Mouse (Mus musculus): Measurements from ENCODE around the gene Mrrf. TPM values are rescaled to one million over a fixed set of nuclear protein-coding genes. Genes with fewer than 3 reads are reported as not detected.

The Mrrf gene
- polyA plus RNA-seq, 1 experiment from 2014 or later: 30.8 TPM

Other genes starting within 250 kb of the Mrrf start
- 1.9 and 3.0 TPM in 2 replicates for gene Ttll11, start 156.5 kb upstream of the Mrrf start, polyA plus RNA-seq (2014; fragmentation: Nextera tagmentation; extraction: Ambion mirVana)
- gene Ndufa8, start 87.0 kb upstream of the Mrrf start, polyA plus RNA-seq (2014; fragmentation: Nextera tagmentation; extraction: Ambion mirVana): 184 and 186 TPM in 2 replicates
- 0.33 TPM in 1 of 2 replicates, not detected in the other for gene Morn5, start 86.9 kb upstream of the Mrrf start, polyA plus RNA-seq (2014; fragmentation: Nextera tagmentation; extraction: Ambion mirVana)
- gene Lhx6, start 31.0 kb upstream of the Mrrf start, polyA plus RNA-seq (2014; fragmentation: Nextera tagmentation; extraction: Ambion mirVana): 0.92 and 1.3 TPM in 2 replicates
- 119 and 127 TPM in 2 replicates for gene Rbm18, start 384 bp downstream of the Mrrf start, polyA plus RNA-seq (2014; fragmentation: Nextera tagmentation; extraction: Ambion mirVana)
- 3.0 and 4.2 TPM in 2 replicates for gene Ptgs1, start 94.0 kb downstream of the Mrrf start, polyA plus RNA-seq (2014; fragmentation: Nextera tagmentation; extraction: Ambion mirVana)
- gene Olfr338, start 237.1 kb downstream of the Mrrf start, polyA plus RNA-seq (2014; fragmentation: Nextera tagmentation; extraction: Ambion mirVana): not detected in 2 replicates

Data from midbrain, embryonic 11.5 days (tissue).